Mouse (Mus musculus): ENCODE results near the gene Mbnl1. TPM values are rescaled to one million over a fixed set of nuclear protein-coding genes. Genes with fewer than 3 reads are reported as not detected.

Gene Mbnl1
- polyA plus RNA-seq, 1 experiment from 2014 or later: 38.8 TPM

DNA sequence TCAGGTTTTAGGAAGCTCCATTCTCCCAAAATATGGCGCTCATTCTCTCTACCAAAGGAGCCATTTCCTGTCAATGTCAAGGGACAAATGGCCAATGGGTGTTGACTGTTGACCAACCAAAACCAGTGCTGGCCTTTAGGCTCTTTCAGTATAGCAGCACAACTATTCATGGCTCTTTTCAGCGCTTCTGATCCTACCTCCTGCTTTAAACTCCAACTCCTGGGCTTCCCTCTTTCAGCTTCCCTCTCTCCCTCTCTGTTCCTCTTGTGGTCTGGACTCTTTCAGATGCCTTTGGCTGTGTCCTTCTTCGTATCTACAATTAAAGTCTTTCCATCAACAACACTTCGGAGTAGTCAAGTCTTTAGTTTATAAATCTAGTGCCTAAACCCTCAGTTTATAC, 107.2 kb downstream of the Mbnl1 start:
- peaks cover 20% of the 10 kb centered on the region for H3K4me1 ChIP-seq
- 93% methylated on average over 4 of the region's 4 CpGs for WGBS
- H3K9me3 ChIP-seq (replicated peaks): no peaks in the 10 kb centered on the region
- H3K9ac ChIP-seq: no peak overlapping the region
- no peak overlapping the region for H3K27ac ChIP-seq
- no peak overlapping the region for H3K4me3 ChIP-seq
- no peak overlapping the region for H3K4me2 ChIP-seq
- H3K27me3 ChIP-seq: no peaks in the 10 kb centered on the region
- H3K36me3 ChIP-seq (ENCODE audit: poor library complexity, severe bottlenecking): no peaks in the 10 kb centered on the region
- ATAC-seq: no peak

DNA sequence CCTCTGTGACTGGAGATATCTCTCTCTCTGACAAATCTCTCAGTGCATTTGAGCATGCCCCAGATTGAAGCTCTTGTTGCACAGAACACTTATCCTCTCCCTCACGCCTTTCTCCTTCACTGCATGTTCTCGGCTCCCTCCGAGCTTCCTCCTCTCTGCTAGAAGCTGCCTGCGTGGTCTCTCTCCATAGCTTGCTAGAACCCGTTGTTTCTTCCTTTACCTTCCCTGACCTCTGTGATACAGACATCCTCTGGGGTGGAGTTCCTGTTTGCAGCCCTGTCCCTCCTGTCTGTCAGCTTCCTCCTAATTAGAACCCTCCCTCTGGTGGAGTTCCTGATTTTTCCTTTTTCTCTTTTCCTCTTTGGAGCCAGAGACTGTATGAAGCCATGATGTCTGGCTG, 108.1 kb downstream of the Mbnl1 start:
- WGBS: 65% methylated on average over 5 of the region's 5 CpGs
- H3K4me1 ChIP-seq: peaks cover 20% of the 10 kb centered on the region
- H3K9me3 ChIP-seq (replicated peaks): no peaks in the 10 kb centered on the region
- no peaks in the 10 kb centered on the region for H3K27me3 ChIP-seq
- no peak for ATAC-seq
- no peak overlapping the region for H3K4me3 ChIP-seq
- no peaks in the 10 kb centered on the region for H3K36me3 ChIP-seq (ENCODE audit: poor library complexity, severe bottlenecking)
- H3K4me2 ChIP-seq: no peak overlapping the region
- H3K9ac ChIP-seq: no peak overlapping the region
- no peak overlapping the region for H3K27ac ChIP-seq

DNA sequence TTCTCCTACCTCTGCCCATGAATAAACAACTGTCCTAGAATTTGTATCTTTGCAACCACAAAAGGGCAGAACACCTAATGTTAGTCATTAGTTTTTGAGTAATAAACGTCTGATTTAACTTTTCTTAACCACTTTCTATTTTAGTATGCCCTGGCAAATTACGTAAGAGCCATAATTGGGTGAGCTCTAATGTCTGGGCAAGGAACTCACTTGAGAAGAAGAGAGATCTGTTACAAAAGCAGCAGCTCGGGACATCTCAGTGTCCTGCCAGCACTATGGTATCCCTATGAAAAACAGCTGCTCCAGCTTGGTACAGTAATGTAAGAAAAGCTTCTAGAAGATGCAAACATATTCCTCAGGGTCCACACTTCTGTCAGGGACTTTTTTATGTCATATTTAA, 109.5 kb downstream of the Mbnl1 start:
- Histone ChIP-seq H3K27ac (no peak overlapping the region), H3K9me3 (replicated peaks) (no peaks in the 10 kb centered on the region), H3K27me3 (no peaks in the 10 kb centered on the region), H3K4me2 (no peak overlapping the region), H3K36me3 (ENCODE audit: poor library complexity, severe bottlenecking) (no peaks in the 10 kb centered on the region), H3K9ac (no peak overlapping the region), H3K4me1 (peaks cover 11% of the 10 kb centered on the region), H3K4me3 (no peak overlapping the region)
- ATAC-seq: no peak
- WGBS: 41% methylated on average over 3 of the region's 3 CpGs

DNA sequence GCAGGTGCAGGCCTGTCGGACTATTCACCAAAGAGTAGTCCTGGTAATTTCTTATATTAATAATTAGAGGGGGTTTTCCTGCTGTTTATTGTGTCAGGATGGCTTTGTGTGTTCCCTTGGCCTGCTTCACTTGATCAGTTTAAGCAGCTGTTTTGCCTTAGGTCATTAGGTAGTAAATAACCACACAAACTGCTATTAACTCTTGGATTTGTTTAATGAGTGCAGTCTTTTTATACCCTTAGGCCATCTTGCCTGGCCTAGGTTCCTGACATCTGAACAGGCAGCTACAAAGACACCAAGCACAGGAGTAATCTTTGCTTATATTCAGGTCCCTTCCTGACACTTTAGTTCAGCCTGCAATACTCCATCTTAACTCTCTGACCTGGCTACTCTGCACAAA, 110.0 kb downstream of the Mbnl1 start:
- Histone ChIP-seq H3K9ac (no peak overlapping the region), H3K4me2 (no peak overlapping the region), H3K4me3 (no peak overlapping the region), H3K36me3 (ENCODE audit: poor library complexity, severe bottlenecking) (no peaks in the 10 kb centered on the region), H3K4me1 (peaks cover 11% of the 10 kb centered on the region), H3K9me3 (replicated peaks) (no peaks in the 10 kb centered on the region), H3K27ac (no peak overlapping the region), H3K27me3 (no peaks in the 10 kb centered on the region)
- ATAC-seq: no peak
- 48% methylated on average over 1 of the region's 1 CpGs for WGBS

DNA sequence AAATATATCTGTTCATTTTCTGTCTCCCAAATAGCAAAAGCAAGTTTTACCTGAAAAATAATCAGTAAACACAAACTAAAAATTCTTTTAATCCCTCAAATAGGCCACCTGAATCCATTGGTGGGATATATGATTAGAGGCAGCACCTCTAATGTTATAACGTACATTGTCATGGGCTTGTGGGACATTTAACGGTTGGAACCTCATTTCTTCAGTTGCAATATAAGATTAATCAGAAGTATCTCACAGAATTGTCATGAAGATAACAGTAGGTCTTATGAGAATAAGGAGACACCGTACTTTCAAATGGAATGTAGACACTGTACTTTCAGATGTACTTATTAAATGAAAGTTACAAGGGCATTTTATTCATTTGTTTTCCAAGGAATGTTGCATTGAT, 112.1 kb downstream of the Mbnl1 start:
- Histone ChIP-seq H3K4me2 (no peak overlapping the region), H3K36me3 (ENCODE audit: poor library complexity, severe bottlenecking) (no peaks in the 10 kb centered on the region), H3K9ac (no peak overlapping the region), H3K4me1 (peaks cover 11% of the 10 kb centered on the region), H3K27me3 (no peaks in the 10 kb centered on the region), H3K9me3 (replicated peaks) (no peaks in the 10 kb centered on the region), H3K4me3 (no peak overlapping the region), H3K27ac (no peak overlapping the region)
- ATAC-seq: no peak
- WGBS: 97% methylated on average over 3 of the region's 3 CpGs

DNA sequence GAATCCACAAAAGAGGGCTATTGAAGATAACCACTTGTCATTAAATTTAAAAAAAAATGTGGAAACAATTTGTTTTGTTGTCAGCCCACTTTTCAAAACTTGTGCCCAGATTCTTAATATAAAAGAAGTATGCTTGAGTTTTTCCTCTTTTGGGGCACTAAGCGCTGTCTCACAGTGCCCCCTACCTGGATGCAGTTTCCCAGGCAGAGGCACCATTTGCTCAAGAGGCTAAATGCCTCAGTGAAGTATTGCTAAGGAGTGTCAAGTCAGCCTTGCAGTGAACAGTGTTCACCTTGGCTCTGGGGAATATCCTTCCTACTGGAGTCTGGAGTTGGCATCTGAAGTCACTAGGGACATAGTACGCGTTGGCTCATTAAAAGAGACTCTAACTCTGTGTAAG, 113.4 kb downstream of the Mbnl1 start:
- Histone ChIP-seq H3K36me3 (ENCODE audit: poor library complexity, severe bottlenecking) (no peaks in the 10 kb centered on the region), H3K4me1 (peaks cover 11% of the 10 kb centered on the region), H3K27me3 (no peaks in the 10 kb centered on the region), H3K9me3 (replicated peaks) (no peaks in the 10 kb centered on the region), H3K27ac (no peak overlapping the region), H3K9ac (no peak overlapping the region), H3K4me3 (no peak overlapping the region), H3K4me2 (no peak overlapping the region)
- ATAC-seq: no peak
- 92% methylated on average over 3 of the region's 3 CpGs for WGBS

DNA sequence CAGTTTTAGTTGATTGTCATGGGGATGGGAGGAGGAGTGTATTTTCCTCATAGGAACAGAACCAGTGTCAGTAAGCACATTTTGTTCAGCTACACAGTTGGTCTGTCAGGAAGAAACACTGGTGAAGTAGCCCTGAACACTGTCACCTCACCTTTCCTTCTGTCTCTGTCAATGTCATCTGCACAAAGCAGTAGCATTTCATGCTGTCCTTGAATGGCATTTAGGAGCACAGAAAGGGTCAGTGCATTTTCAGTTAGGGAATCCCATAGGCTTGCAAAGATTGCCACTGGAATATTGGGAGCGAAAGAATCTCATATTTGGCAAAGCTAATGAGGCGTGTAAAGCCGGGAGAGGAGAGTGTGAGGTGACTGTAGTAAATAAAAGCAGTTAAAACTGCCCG, 114.5 kb downstream of the Mbnl1 start:
- H3K9me3 ChIP-seq (replicated peaks): no peaks in the 10 kb centered on the region
- whole genome bisulfite sequencing: 59% methylated on average over 4 of the region's 4 CpGs
- H3K4me3 ChIP-seq: no peak overlapping the region
- no peaks in the 10 kb centered on the region for H3K27me3 ChIP-seq
- H3K4me2 ChIP-seq: no peak overlapping the region
- peaks cover 9% of the 10 kb centered on the region for H3K4me1 ChIP-seq
- no peak overlapping the region for H3K27ac ChIP-seq
- no peaks in the 10 kb centered on the region for H3K36me3 ChIP-seq (ENCODE audit: poor library complexity, severe bottlenecking)
- H3K9ac ChIP-seq: no peak overlapping the region
- ATAC-seq: no peak

DNA sequence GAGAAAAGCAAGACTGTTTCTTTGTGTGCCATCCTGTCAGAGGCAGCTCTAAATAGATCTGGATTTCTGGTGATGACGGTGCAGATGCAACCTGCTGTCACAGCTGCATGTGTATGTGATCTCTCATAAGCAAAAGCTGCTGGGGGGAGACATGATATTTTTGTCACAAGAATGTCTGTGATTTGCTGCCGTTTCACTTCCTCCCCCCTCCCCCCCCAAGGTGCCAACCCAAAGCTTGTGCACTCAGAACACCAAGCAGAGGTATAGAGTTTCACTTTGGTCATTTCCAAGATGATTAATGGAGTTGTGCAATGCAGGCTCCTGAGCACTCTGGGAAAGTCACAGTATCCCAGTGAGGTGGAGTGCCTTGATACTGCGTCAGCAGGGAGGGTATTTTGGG, 116.7 kb downstream of the Mbnl1 start:
- WGBS: 87% methylated on average over 3 of the region's 3 CpGs
- Histone ChIP-seq H3K4me3 (no peak overlapping the region), H3K4me1 (no peaks in the 10 kb centered on the region), H3K9me3 (replicated peaks) (no peaks in the 10 kb centered on the region), H3K4me2 (no peak overlapping the region), H3K27me3 (no peaks in the 10 kb centered on the region), H3K36me3 (ENCODE audit: poor library complexity, severe bottlenecking) (no peaks in the 10 kb centered on the region), H3K27ac (no peak overlapping the region), H3K9ac (no peak overlapping the region)
- no peak for ATAC-seq

DNA sequence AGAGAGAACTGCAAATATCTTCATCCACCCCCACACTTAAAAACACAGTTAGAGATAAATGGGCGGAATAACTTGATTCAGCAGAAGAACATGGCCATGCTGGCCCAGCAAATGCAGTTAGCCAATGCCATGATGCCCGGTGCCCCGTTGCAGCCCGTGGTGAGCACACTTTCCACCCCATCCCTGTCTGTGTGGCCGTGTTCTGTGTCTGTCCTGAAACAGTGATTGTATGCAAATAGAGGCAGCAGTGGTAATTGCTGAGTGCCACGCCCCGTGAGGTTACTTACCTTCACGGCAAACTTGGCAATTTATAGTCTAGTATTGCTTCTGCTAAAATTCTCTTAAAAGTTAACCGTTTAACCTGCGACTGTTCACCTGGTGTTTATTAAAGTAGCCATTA, 123.0 kb downstream of the Mbnl1 start:
- no peak overlapping the region for H3K27ac ChIP-seq
- no peaks in the 10 kb centered on the region for H3K27me3 ChIP-seq
- no peaks in the 10 kb centered on the region for H3K9me3 ChIP-seq (replicated peaks)
- H3K4me2 ChIP-seq: no peak overlapping the region
- no peaks in the 10 kb centered on the region for H3K36me3 ChIP-seq (ENCODE audit: poor library complexity, severe bottlenecking)
- no peak overlapping the region for H3K9ac ChIP-seq
- ATAC-seq: no peak
- no peaks in the 10 kb centered on the region for H3K4me1 ChIP-seq
- no peak overlapping the region for H3K4me3 ChIP-seq
- whole genome bisulfite sequencing: 89% methylated on average over 10 of the region's 10 CpGs

DNA sequence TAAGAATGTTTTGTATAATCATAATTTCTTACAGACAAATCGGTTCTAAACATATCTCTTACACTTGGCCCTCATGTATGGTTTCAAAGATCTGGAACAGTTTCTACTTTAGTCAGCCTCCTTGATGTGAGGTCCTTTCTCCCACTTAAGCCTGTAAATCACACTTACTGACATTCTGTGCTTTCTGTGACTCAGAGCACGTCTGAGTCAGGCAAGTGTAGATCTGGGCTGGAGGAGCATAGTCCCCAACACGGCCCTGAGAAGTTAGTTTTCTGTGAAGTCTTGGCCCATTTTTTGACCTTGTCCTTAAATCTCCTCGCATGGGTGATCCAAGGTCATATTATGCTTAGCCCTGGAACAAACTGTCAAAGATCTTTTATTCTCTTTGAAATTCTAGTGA, 124.4 kb downstream of the Mbnl1 start:
- 79% methylated on average over 4 of the region's 4 CpGs for WGBS
- Histone ChIP-seq H3K4me3 (no peak overlapping the region), H3K36me3 (ENCODE audit: poor library complexity, severe bottlenecking) (no peaks in the 10 kb centered on the region), H3K27me3 (no peaks in the 10 kb centered on the region), H3K4me1 (no peaks in the 10 kb centered on the region), H3K9me3 (replicated peaks) (no peaks in the 10 kb centered on the region), H3K27ac (no peak overlapping the region), H3K4me2 (no peak overlapping the region), H3K9ac (no peak overlapping the region)
- ATAC-seq: no peak

DNA sequence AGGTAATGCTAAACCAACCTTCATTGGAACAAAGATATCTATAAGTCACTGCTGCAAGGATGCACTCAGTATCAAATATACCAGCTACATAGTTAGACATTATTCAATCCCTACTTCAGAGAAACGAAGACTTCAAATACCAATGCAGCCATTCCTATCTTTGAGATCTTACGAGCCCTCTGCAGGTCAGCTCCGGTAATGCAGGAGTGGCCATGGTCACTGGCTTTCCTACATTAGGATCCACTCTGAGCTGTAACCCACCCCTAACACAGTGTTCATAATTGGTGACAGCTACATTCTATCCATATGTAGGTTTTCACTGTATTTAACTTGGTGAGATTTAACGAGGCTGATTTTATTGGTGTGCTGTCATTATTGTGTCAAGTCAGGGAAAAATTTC, 129.1 kb downstream of the Mbnl1 start:
- peak; percentile 73 for ATAC-seq
- Histone ChIP-seq H3K4me1 (no peaks in the 10 kb centered on the region), H3K9me3 (replicated peaks) (no peaks in the 10 kb centered on the region), H3K27ac (no peak overlapping the region), H3K27me3 (no peaks in the 10 kb centered on the region), H3K4me3 (no peak overlapping the region), H3K4me2 (no peak overlapping the region), H3K36me3 (ENCODE audit: poor library complexity, severe bottlenecking) (no peaks in the 10 kb centered on the region), H3K9ac (no peak overlapping the region)
- WGBS: 26% methylated on average over 4 of the region's 4 CpGs

DNA sequence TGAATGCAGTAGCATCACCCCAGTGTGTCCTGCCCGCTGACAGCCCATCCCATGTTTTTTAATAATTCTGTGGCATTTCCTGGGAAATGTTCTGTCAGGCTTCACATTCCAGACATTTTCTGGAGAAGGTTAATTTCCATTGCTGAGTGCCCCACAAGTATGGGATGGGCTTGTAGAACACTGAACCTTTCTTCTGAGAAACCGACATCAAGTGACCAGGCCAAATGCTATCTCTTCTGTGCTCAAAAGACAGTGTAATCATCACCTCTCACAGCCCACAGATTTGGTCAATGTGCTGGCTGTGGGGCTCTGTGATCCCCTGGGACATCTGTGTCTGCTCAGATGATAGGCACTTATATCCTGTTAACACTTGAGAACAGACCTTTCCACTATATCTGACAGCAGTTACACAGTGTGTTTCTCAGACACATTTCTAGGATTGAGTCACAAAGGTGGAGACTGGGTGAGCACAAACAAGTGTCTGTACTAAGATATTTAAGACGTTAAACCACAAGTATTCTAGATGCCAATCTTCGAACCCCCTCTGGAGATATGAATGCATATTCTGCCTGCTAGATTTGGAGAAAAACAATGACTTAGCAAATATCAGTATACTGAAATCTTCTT, 130.4 kb downstream of the Mbnl1 start:
- H3K36me3 ChIP-seq (ENCODE audit: poor library complexity, severe bottlenecking): no peaks in the 10 kb centered on the region
- no peaks in the 10 kb centered on the region for H3K4me1 ChIP-seq
- H3K4me3 ChIP-seq: no peak overlapping the region
- no peak overlapping the region for H3K4me2 ChIP-seq
- no peaks in the 10 kb centered on the region for H3K9me3 ChIP-seq (replicated peaks)
- no peak overlapping the region for H3K9ac ChIP-seq
- 90% methylated on average over 4 of the region's 4 CpGs for WGBS
- H3K27me3 ChIP-seq: no peaks in the 10 kb centered on the region
- ATAC-seq: no peak
- no peak overlapping the region for H3K27ac ChIP-seq

DNA sequence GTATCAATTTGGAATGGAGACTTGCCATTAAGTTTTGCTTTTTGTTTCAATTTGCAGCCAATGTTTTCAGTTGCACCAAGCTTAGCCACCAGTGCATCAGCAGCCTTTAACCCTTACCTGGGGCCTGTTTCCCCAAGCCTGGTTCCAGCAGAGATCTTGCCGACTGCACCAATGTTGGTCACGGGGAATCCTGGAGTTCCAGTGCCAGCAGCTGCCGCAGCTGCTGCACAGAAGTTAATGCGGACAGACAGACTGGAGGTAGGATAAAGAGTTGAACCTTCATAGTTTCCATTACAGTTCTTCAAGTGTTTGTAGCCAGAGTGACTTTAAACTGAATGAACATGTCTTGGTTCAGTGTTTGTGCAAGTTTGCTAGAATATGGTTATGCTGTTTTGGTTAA, 131.0 kb downstream of the Mbnl1 start:
- 94% methylated on average over 4 of the region's 4 CpGs for WGBS
- Histone ChIP-seq H3K9me3 (replicated peaks) (no peaks in the 10 kb centered on the region), H3K27me3 (no peaks in the 10 kb centered on the region), H3K9ac (no peak overlapping the region), H3K36me3 (ENCODE audit: poor library complexity, severe bottlenecking) (no peaks in the 10 kb centered on the region), H3K4me1 (no peaks in the 10 kb centered on the region), H3K27ac (no peak overlapping the region), H3K4me3 (no peak overlapping the region), H3K4me2 (no peak overlapping the region)
- ATAC-seq: no peak
